Mouse (Mus musculus): Measurements from ENCODE around the gene Lrriq4. TPM values are rescaled to one million over a fixed set of nuclear protein-coding genes. Genes with fewer than 3 reads are reported as not detected.

Gene Lrriq4
- polyA plus RNA-seq, 1 experiment from 2014 or later = not detected

GRCm38 (mm10) chr3:30718649-30719048, 74.3 kb downstream of the Lrriq4 start:
- ATAC-seq (ENCODE audit: low read depth) = no peak
- WGBS = 80% methylated on average over 3 of the region's 3 CpGs

More at GRCm38 (mm10) chr3:30718649-30719048, 74.3 kb downstream of the Lrriq4 start:
- no peak overlapping the region for H3K4me2 ChIP-seq (ENCODE audit: low read depth, low read length)
- H3K36me3 ChIP-seq (ENCODE audit: control insufficient read depth, insufficient read depth, low read length) = no peaks in the 10 kb centered on the region
- no peak overlapping the region for H3K9ac ChIP-seq (ENCODE audit: low read depth, low read length)
- H3K4me1 ChIP-seq (ENCODE audit: control insufficient read depth, insufficient read depth, low read length) = no peaks in the 10 kb centered on the region
- no peaks in the 10 kb centered on the region for H3K9me3 ChIP-seq (ENCODE audit: control insufficient read depth, low read length)
- no peaks in the 10 kb centered on the region for H3K27me3 ChIP-seq (replicated peaks; ENCODE audit: control insufficient read depth, insufficient read depth, low read length)
- no peak overlapping the region for H3K27ac ChIP-seq (replicated peaks; ENCODE audit: low read depth, low read length)
- H3K4me3 ChIP-seq (ENCODE audit: low read depth, low read length) = no peak overlapping the region
- no peak for DNase-seq (ENCODE audit: low spot score)

Other genes with a start within 250 kb of the Lrriq4 start
- 13.0 and 18.9 TPM in 2 replicates for gene Mecom, start 96.5 kb upstream of the Lrriq4 start, polyA plus RNA-seq (2014; fragmentation: Nextera tagmentation; extraction: Ambion mirVana)
- gene Actrt3, start 44.6 kb upstream of the Lrriq4 start, polyA plus RNA-seq (2014; fragmentation: Nextera tagmentation; extraction: Ambion mirVana) = 0.13 TPM in 1 of 2 replicates, not detected in the other
- 29.9 and 33.6 TPM in 2 replicates for gene Mynn, start 42.4 kb upstream of the Lrriq4 start, polyA plus RNA-seq (2014; fragmentation: Nextera tagmentation; extraction: Ambion mirVana)
- gene Lrrc34, start 3.4 kb downstream of the Lrriq4 start, polyA plus RNA-seq (2014; fragmentation: Nextera tagmentation; extraction: Ambion mirVana) = 1.4 and 5.4 TPM in 2 replicates
- 0.54 and 0.85 TPM in 2 replicates for gene Lrrc31, start 55.3 kb downstream of the Lrriq4 start, polyA plus RNA-seq (2014; fragmentation: Nextera tagmentation; extraction: Ambion mirVana)
- not detected in 2 replicates for gene Samd7, start 101.8 kb downstream of the Lrriq4 start, polyA plus RNA-seq (2014; fragmentation: Nextera tagmentation; extraction: Ambion mirVana)
- gene Sec62, start 148.4 kb downstream of the Lrriq4 start, polyA plus RNA-seq (2014; fragmentation: Nextera tagmentation; extraction: Ambion mirVana) = 94.5 and 106 TPM in 2 replicates
- gene Gpr160, start 211.4 kb downstream of the Lrriq4 start, polyA plus RNA-seq (2014; fragmentation: Nextera tagmentation; extraction: Ambion mirVana) = 4.5 and 4.6 TPM in 2 replicates